Mouse (Mus musculus): ENCODE measurements around the gene Chkb.

The Chkb gene

DNA sequence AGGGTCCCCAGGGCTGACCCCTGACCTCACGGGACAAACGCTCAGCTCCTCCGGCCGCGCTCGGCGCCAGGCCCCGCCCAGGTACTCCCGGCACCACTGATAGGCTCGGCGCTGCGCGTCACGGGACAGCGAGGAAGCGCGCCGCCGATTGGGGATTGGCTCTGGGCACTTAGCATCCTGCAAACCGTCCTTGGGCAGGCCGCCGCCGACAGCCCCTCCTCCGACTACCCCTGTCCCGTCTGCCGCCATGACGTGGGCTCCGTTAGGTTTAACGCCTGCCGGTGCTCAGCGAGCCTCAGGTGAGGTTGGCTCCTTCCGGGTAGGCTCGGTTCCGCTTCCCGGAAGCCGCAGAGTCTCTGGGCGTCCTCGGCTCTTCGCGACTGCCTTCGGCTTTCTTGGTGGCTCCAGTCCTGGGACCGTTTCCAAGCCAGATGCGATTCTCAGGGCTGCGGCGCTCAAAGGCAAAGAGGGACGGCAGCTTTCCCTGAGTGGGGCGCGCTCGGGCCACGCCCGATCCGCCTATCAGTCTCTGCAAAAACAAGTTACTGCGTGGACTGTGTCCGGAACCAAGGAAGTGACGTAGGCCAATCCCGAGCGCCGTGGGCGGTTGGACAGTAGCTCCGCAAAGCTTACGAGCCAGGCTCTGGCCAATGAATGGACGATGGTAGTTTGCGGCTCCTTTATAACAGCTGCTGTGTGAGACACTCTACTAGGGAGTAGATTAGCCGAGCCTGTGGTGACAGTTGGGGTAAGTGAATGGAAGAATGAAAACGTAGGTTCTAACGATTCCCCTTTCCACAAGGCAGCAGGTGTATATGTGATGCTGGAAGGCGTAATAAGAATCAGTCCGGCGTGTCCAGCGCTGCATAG lies at the start of gene Chkb, which contains the start of the genes C730034F03Rik and Gm44502:
TSS of gene Chkb (minus strand) at position 557 of the 870 bp plus-strand sequence.
TSS of gene C730034F03Rik (plus strand) at position 238 of the 870 bp plus-strand sequence.
TSS of gene Gm44502 (minus strand) at position 345 of the 870 bp plus-strand sequence.
- peak; percentile 97 for DNase-seq

DNA sequence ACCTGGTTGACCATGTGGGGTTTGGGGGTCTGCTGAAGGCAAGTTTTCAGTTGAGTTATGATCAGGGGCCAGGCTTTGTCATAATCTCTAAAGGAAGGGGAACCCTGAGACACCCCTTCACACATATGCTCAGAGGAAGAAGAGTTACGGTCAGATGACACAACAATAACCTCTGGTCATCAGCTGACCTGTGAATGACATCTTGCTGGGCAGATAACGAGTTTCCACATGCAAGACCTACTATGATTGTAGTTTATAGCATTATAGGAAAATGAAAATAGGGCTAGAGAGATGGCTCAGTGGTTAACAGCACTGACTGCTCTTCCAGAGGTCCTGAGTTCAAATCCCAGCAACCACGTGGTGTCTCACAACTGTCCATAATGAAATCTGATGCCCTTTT lies 48.9 kb upstream of the Chkb start:
- DNase-seq, result no peak

DNA sequence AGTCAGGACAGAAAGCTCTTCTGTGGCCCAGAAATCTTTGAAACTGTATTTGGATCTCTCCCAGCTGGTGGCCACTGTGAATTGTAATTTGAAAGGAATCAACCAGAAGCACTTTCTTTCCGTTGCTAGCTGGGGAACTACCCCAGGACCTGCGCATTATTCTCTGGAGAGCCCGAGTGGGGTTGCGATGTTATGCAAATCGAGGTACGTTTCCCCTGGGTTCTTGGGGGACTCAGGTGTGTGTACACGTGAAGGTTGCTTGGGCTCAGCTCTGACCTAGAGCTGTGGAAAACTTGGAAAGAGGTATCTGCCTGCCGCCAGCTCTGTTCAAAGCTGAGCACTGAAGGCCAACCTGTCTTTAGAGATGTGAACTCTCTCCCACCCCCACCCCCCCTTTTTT lies 48.1 kb upstream of the Chkb start:
- no peak for DNase-seq

DNA sequence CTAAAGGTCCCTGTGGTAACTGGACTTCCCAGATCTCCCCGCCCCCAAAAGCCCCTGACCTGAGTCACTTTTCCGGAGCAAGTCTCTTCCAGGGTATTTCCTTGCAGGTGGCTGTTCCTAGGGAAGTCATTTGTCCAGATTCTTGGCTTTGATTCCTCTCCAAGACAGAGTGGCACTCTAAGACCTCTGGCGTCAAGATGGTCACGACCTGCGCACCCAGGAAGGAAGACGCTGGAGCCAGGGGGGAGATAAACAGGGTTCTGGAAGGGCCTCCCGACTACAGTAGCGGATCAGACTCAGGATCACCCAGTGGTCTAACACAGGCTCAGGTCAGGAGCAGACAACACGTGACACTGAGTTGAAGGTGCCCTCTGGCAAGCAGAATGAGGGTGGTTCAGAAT lies 47.4 kb upstream of the Chkb start, which contains the start of gene Arsa:
TSS of gene Arsa (minus strand) at position 335 of the 401 bp plus-strand sequence.
- DNase-seq, result no peak

DNA sequence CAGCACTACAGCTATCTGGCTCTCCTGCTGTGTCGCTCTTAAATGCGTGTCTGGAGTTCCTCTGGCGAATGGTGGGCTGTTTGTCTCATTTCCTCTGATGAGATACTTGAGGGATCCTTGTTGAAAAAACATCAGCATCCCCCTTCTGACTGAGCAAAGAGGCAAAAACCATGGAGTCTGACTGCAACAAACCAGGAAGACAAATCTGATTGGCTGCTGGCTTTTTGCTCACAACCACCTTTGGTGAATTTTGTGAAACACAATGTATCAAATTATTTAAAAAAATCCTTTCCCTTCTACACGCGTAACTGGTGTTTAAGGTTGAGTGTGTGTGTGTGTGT lies 46.7 kb upstream of the Chkb start:
- no peak for DNase-seq

DNA sequence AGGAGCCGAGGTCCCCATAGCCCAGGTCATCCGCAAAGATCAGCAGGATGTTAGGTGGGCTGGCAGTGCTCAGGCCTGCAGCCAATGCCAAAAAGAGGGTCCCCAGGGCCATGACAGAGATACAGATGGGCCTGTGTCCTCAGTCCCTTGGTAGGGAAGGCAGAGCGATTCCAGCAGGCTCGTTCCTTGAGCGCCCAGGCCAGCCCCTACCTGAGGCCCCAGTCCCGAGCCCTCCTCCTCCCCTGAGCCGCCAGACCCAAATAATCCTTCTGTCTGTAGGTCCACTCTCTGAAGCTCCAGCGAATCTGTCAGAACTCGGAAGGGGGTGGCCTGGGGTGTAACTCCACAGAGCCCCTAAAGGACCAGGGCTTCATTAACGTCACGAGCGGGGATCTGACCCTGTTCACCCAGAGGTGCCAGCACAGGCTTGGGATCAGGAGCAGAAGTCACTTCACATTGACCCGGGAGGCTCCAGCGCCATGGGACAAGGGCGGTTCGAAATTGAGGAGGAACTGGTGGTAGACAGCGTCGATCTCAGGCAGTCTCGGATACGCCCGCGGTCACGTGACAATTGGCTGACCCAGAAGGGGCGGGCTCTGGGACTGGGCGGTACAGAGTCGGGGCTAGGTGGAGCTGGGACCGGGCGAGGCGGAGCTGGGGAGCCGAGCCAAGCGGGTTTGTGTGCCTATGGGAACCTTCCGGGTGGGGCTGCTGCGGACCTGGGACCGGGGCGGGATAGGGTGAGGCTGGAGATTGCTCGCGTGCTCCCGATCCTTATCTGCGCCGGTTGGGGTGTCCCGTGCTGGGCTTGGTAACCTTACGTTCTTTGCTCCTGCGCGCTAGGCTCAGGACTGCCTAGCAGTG lies 46.1 kb upstream of the Chkb start:
- DNase-seq, result peak; percentile 93

- DNase-seq, result no peak
Measured at GRCm38 (mm10) chr15:89475293-89475600, 45.5 kb upstream of the Chkb start.

DNA sequence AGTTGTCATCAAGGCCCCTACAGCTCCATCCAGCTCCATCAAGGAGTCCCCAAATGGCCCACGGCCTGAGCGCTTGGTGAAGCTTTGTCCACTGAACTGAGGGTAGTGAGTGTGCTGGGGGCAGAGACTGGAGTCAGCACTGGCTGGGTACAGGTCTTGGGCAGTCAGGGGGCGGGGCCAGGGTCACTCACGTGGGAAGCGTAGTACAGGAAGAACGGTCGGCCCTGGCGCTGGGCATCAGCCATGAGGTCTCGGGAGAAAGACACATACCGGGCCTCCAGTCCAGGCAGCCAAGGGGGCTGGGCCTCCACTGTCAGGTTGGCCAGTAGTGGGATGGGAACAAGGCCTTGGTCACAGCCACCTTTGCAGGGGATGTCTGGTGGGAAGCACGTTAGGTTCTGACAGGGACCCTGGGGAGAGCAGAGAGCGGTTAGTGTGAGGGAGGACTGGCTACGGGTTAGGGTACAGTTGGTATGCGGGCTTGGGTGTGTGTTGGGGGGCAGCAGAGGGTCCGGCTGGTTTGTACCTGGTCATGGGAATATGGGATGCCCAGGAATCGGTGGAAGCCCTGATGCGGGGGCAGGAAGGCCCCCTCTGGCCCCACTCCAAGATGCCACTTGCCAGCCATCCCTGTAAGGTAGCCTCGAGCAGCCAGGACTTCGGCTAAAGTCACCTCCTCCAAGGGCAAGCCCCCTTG lies 45.0 kb upstream of the Chkb start:
- no peak for DNase-seq

DNA sequence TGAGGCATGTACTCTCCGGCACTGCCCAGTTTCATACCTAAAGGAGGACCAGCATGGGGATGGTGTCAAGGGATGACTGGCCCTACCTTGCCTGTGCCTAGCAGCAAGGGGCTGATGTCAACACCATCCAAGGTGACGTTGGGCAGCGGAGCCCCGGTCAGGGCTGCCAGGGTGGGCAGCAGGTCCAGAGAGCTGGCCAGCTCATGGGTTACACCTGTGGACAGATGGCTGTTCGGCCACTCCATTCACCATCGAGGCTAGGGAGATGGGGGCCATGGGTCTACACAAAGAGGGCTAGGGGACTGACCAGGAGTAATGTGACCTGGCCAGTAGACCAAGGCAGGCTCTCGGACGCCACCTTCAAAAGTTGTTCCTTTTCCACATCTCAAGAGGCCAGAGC lies 44.2 kb upstream of the Chkb start:
- DNase-seq, result no peak

DNA sequence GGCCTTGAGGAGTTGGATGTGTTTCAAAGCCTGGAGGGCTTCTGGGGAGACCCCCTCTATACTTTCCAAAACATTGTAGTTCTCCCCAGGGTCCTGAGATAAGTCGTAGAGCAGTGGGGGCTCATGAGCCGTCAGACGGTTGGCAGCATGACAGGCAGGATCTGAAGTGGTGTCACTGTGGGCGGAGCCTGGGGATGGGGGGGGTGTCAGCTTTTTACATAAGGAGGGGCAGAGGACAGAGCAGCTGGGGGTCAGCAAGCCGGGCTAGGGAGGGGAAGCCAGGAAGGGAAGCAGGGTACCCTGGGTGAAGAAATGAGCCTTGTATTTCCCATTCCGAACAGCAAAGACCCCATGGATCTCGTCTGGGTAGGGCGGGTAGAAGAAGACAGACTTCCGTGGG lies 43.7 kb upstream of the Chkb start:
- DNase-seq, result no peak

DNA sequence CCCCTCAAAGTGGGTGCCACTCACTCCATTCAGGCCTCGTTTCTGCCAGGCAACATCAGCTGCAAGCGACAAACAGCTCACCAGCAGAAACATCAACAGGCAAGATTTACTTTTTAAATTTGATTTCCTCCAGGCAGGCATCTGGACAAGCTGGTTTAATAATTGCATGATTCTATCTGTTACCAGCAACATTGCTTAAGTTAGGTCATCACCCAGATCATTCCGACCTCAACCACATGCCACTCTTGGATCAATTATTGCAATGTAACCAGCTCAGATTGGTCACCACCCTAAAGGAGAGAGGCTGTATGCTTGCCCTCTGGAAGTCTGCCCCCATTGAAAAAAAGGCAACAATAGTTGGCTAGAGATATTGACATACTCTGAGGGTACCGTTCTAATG lies 41.8 kb upstream of the Chkb start:
- DNase-seq, result no peak

- peak; percentile 69 for DNase-seq
Measured at GRCm38 (mm10) chr15:89468577-89468976, 38.9 kb upstream of the Chkb start.

DNA sequence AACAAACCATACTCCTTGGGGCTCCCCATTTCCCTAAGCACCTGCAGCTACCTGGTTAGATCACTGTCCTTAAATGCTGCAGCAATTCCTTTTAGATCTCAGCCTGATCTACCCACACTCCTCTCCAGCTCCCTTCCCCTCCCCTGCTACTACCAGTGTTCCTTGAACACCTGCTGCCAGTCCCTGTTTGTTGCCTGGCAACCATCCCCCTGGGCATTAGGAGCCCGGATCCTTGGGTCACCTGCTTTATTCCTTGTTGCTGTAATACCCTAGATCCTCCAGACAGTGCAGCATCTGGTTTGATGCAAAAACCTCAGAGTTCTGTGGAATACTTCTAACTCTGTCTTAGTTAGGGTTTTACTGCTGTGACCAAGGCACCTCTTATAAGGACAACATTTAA lies 35.3 kb upstream of the Chkb start:
- DNase-seq, result peak; percentile 72

DNA sequence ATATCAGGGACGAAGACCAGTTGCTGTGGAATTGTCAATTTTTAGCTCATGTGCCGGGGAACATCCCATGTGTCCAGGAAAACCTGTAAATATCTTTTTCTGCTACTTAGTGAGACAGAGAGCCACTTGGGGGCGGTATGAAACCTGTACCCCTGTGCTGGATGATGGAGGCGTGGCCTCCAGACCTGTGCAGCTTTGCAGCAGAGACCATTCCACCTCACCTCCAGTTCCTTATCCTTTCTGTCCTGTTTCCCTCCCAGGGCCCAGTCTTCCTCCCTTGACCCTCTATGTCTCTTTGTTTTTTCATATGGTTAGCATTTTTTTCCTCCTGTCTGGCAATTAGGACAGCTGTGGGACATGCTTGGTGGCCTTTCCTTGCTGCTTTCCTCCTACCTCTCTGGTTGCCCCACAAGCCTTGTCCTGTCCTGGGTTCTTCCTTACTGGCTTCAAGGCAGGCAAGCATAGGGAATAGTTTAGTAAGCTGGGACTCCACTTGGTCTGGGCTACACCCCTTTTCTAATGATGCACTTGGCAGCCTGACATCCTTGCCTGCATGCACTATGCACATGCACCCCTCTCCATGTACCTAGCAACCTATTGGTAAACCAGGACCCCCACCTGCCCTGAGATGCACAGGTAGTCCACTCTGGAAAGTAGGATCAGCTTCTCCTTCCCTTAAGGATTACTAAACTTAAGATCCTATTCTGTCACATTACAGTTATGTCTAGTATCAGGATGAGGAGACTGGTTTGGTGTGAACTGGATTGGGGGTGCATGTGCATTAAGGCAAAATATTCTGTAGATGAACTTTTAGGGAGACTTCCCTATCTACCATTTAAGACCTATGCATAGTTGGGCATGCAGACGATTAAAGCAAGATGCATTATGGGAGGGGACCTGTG lies 33.9 kb upstream of the Chkb start:
- DNase-seq, result no peak

DNA sequence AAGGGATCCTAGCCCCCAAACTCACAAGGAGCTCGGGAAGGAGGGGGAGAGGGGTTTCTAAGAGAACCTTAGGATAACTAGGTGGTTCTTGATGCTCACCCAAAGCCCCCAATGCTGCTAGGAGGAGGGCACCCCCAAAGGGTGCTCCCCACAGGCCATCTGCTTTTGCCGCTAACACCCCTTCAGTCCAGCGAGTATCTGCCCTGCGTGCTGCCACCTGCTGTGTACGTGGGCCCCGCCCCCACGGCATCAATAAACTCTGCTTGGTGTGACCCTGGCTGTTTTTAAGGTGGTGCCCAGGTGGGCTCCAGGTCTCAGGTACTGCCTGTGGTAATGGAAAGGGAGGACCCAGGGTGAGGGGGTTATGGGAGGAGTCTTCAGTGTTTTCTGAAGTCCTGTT lies 32.5 kb upstream of the Chkb start:
- DNase-seq, result no peak

- no peak for DNase-seq
Measured at GRCm38 (mm10) chr15:89461321-89461720, 31.6 kb upstream of the Chkb start.

DNA sequence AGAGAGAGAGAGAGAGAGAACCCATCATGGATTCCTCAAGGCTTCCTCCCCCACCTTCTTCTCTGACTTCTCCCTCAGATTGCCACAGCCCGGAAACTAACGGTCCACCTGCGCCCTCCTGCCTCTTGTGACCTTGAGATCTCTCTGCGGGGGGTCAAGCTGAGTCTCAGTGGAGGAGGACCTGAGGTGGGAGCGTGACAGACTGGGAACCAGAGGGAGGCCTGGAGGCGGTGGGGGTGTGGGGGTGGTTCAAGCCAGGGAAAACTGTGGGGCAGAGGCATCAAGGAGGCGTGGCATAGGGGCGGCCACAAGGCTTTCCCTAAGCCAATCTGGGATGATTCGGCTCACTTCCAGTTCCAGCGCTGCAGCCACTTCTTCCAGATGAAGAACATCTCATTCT lies 30.6 kb upstream of the Chkb start:
- DNase-seq, result no peak

DNA sequence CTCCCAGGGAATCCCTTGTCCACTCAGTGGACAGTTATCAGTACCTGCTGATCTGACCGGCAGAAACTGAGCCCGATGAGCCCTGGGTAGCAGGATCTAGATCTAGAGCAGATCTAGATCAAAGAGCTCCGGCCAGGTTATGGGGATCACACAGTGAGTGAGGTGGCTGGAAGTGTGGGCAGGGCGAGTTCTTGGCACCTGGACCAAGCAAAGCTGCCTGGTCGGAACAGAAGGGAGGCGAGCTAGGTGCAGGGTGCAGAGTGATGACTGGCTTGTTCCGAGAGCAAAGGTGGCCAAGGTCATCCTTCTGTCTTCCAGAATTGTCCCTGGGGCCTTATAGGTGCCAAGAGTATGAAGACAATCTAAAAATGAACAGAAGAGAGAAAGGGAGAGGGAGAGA lies 30.1 kb upstream of the Chkb start:
- no peak for DNase-seq

- no peak for DNase-seq
Measured at GRCm38 (mm10) chr15:89458942-89459341, 29.2 kb upstream of the Chkb start.

DNA sequence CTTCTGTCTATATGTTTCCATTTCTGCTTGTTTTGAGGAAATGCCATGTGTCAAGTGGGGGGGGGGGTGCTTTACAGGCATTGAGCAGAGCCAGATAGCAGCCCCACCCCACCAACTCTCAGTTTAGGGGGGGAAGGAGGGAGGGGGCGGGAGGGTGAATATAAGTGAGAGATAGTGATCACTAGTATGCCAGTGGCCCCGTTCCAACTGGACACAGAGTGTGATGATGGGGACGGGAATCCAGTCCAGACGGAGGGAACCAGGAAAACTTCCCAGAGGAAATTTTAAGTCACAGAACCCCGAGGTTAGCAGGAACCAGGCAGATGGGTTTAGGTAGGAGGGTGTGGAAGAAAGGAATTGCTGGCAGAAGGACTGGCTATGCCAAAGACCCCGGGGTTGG lies 25.9 kb upstream of the Chkb start:
- DNase-seq, result no peak

GRCm38 (mm10) chr15:89454857-89455256 lies 25.1 kb upstream of the Chkb start:
- no peak for DNase-seq

DNA sequence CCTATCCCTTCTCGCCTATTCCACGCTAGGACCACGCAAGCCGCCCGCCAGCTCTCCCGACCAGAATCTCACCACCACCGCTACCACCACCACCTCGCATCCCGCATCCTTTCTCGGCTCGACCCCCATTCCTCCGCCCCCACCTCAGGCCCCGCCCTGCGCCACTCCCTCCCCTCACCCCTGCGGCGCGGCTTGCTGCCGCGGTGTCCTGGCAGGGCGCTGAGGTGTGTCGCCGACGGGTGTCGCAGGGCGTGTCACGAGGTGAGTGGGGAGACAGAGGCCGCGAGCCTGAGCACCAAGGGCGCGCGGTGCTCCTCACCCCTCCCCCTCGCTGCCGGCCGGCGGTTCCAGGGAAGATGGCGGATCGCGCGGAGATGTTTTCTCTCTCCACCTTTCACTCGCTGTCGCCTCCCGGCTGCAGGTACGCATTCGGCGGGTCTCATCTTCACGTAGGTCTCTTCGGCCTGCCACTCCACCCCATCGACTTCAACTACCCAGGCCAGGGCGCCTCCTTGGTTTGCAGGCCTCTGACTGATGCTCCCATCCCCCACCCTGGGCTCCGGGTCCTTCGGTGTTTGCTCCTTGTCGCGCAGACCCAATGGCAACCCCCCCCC lies 24.3 kb upstream of the Chkb start, which contains the start of gene Mapk8ip2:
TSS of gene Mapk8ip2 (plus strand) at position 49 of the 614 bp plus-strand sequence.
- DNase-seq, result peak; percentile 74
